Mouse (Mus musculus) forebrain, embryonic 10.5 days (tissue): ENCODE data around the gene Tpt1. TPM values are rescaled to one million over a fixed set of nuclear protein-coding genes. Genes with fewer than 3 reads are reported as not detected.
A peak's percentile ranks its signal among the peaks of the same experiment; 100 is the strongest.

Experiments
- DNase-seq: peaks from one replicate; pipeline ENCODE4 v3.0.0-alpha.2; 2017; ENCODE audit warnings: low spot score; ENCODE audit errors: extremely low spot score
- H3K27ac ChIP-seq: fragments of 300-500 bp; sonication (generic); 2 replicates; pipeline ENCODE4 v1.5.1; 2016; ENCODE audit warnings: mild to moderate bottlenecking
- H3K27me3 ChIP-seq: fragments of 300-500 bp; sonication (generic); 2 replicates; pipeline ENCODE4 v1.6.1; 2016; ENCODE audit warnings: mild to moderate bottlenecking; ENCODE audit not compliant: poor library complexity, severe bottlenecking
- H3K36me3 ChIP-seq: fragments of 300-500 bp; sonication (generic); replicated peaks from 2 replicates; pipeline ENCODE4 v1.6.1; 2016; ENCODE audit warnings: mild to moderate bottlenecking, moderate library complexity
- H3K4me1 ChIP-seq: fragments of 300-500 bp; sonication (generic); 2 replicates; pipeline ENCODE4 v1.6.1; 2016
- H3K4me3 ChIP-seq: fragments of 300-500 bp; sonication (generic); 2 replicates; pipeline ENCODE4 v1.5.1; 2016; ENCODE audit warnings: mild to moderate bottlenecking, moderate library complexity
- H3K9me3 ChIP-seq: fragments of 300-500 bp; sonication (generic); 2 replicates; pipeline ENCODE4 v1.6.1; 2016; ENCODE audit warnings: mild to moderate bottlenecking, moderate library complexity
- WGBS: fragments of 180-500 bp; shearing (Covaris S2); methylation state at CpG from one replicate; pipeline ENCODE4 v1.1.7; 2016; 5-methylcytosine and 5-hydroxymethylcytosine counted together
- polyA plus RNA-seq: library from polyadenylated mRNA; unstranded; fragments of >200 nt; fragmentation: Nextera tagmentation; extraction: Ambion mirVana; gene quantifications from 2 replicates; pipeline ENCODE4 v1.2.1, GENCODE M21; 2016

The Tpt1 gene
- polyA plus RNA-seq, 1 experiment from 2014 or later = 915 TPM

- Histone ChIP-seq H3K27me3 (no peaks in the 10 kb centered on the region; the same call in 1 of the 2 replicates), H3K9me3 (peaks cover 4% of the 10 kb centered on the region; the same call in 1 of the 2 replicates), H3K4me1 (peaks cover 19% of the 10 kb centered on the region), H3K4me3 (peak overlapping the region; percentile 40; the same call in 1 of the 2 replicates), H3K27ac (peak overlapping the region; percentile 36; the same call in 1 of the 2 replicates), H3K36me3 (no peaks in the 10 kb centered on the region)
- no peak for DNase-seq
- 79% methylated on average over 14 of the region's 14 CpGs for WGBS
Observed at GRCm38 (mm10) chr14:75869769-75870363, 25.0 kb downstream of the Tpt1 start.

GRCm38 (mm10) chr14:75870631-75871030 lies 25.7 kb downstream of the Tpt1 start:
- Histone ChIP-seq H3K36me3 (no peaks in the 10 kb centered on the region), H3K4me3 (peak overlapping the region; percentile 40), H3K27me3 (peaks cover 7% of the 10 kb centered on the region; the same call in 1 of the 2 replicates), H3K4me1 (peaks cover 25% of the 10 kb centered on the region), H3K27ac (peak overlapping the region; percentile 36; the same call in 1 of the 2 replicates), H3K9me3 (peaks cover 4% of the 10 kb centered on the region; the same call in 1 of the 2 replicates)
- DNase-seq = no peak
- WGBS = 20% methylated on average over 9 of the region's 10 CpGs

GRCm38 (mm10) chr14:75871111-75871510 lies 26.2 kb downstream of the Tpt1 start:
- WGBS = 10% methylated on average over 4 of the region's 5 CpGs
- Histone ChIP-seq H3K27ac (peak overlapping the region; percentile 44; the same call in 1 of the 2 replicates), H3K36me3 (no peaks in the 10 kb centered on the region), H3K9me3 (peaks cover 4% of the 10 kb centered on the region; the same call in 1 of the 2 replicates), H3K27me3 (peaks cover 10% of the 10 kb centered on the region; the same call in 1 of the 2 replicates), H3K4me1 (peaks cover 29% of the 10 kb centered on the region), H3K4me3 (peak overlapping the region; percentile 40)
- DNase-seq = no peak

GRCm38 (mm10) chr14:75871750-75872149 lies 26.9 kb downstream of the Tpt1 start:
- H3K4me3 ChIP-seq = no peak overlapping the region
- WGBS = 84% methylated on average over 4 of the region's 4 CpGs

GRCm38 (mm10) chr14:75873612-75874011 lies 28.7 kb downstream of the Tpt1 start:
- peaks cover 39% of the 10 kb centered on the region for H3K4me1 ChIP-seq
- H3K27me3 ChIP-seq = 0 out of 2 replicates have a peak, but pooled peaks cover 10% of the 10 kb centered on the region
- DNase-seq = no peak
- 96% methylated on average over 9 of the region's 9 CpGs for WGBS
- no peak overlapping the region for H3K4me3 ChIP-seq
- H3K9me3 ChIP-seq = peaks cover 4% of the 10 kb centered on the region; the same call in 1 of the 2 replicates
- H3K36me3 ChIP-seq = no peaks in the 10 kb centered on the region
- H3K27ac ChIP-seq = no peak overlapping the region

More at GRCm38 (mm10) chr14:75871750-75872149, 26.9 kb downstream of the Tpt1 start:
- Histone ChIP-seq H3K9me3 (peaks cover 4% of the 10 kb centered on the region; the same call in 1 of the 2 replicates), H3K36me3 (no peaks in the 10 kb centered on the region), H3K27me3 (0 out of 2 replicates have a peak, but pooled peaks cover 10% of the 10 kb centered on the region), H3K27ac (no peak overlapping the region), H3K4me1 (peaks cover 36% of the 10 kb centered on the region)
- DNase-seq = no peak

GRCm38 (mm10) chr14:75876320-75877043 lies 31.6 kb downstream of the Tpt1 start:
- DNase-seq = peak; percentile 88
- Histone ChIP-seq H3K27ac (peak overlapping the region; percentile 71), H3K4me3 (peak overlapping the region; percentile 35), H3K9me3 (peaks cover 4% of the 10 kb centered on the region; the same call in 1 of the 2 replicates), H3K36me3 (no peaks in the 10 kb centered on the region), H3K27me3 (0 out of 2 replicates have a peak, but pooled peaks cover 10% of the 10 kb centered on the region), H3K4me1 (peaks cover 32% of the 10 kb centered on the region)
- 14% methylated on average over 21 of the region's 21 CpGs for WGBS

GRCm38 (mm10) chr14:75877297-75877696 lies 32.4 kb downstream of the Tpt1 start:
- 0 out of 2 replicates have a peak, but pooled peaks cover 10% of the 10 kb centered on the region for H3K27me3 ChIP-seq
- H3K4me3 ChIP-seq = no peak overlapping the region
- no peak for DNase-seq
- no peaks in the 10 kb centered on the region for H3K36me3 ChIP-seq
- WGBS = 85% methylated on average over 3 of the region's 3 CpGs
- H3K27ac ChIP-seq = no peak overlapping the region
- no peaks in the 10 kb centered on the region for H3K9me3 ChIP-seq
- peaks cover 40% of the 10 kb centered on the region for H3K4me1 ChIP-seq

GRCm38 (mm10) chr14:75878980-75879379 lies 34.1 kb downstream of the Tpt1 start:
- 23% methylated on average over 8 of the region's 8 CpGs for WGBS
- Histone ChIP-seq H3K36me3 (no peaks in the 10 kb centered on the region), H3K4me1 (peaks cover 53% of the 10 kb centered on the region), H3K27me3 (0 out of 2 replicates have a peak, but pooled peaks cover 10% of the 10 kb centered on the region), H3K4me3 (peak overlapping the region; percentile 1; the same call in 1 of the 2 replicates), H3K27ac (peak overlapping the region; percentile 30; the same call in 1 of the 2 replicates), H3K9me3 (no peaks in the 10 kb centered on the region)
- peak; percentile 40 for DNase-seq

GRCm38 (mm10) chr14:75881856-75882255 lies 37.0 kb downstream of the Tpt1 start:
- Histone ChIP-seq H3K9me3 (no peaks in the 10 kb centered on the region), H3K4me1 (peaks cover 35% of the 10 kb centered on the region), H3K4me3 (no peak overlapping the region), H3K27ac (peak overlapping the region; percentile 65; the same call in 1 of the 2 replicates), H3K36me3 (no peaks in the 10 kb centered on the region), H3K27me3 (no peaks in the 10 kb centered on the region)
- no peak for DNase-seq
- WGBS = 36% methylated on average over 4 of the region's 4 CpGs

- peaks cover 33% of the 10 kb centered on the region for H3K4me1 ChIP-seq
- no peak overlapping the region for H3K27ac ChIP-seq
- WGBS = 73% methylated on average over 5 of the region's 5 CpGs
- DNase-seq = no peak
- no peak overlapping the region for H3K4me3 ChIP-seq
- no peaks in the 10 kb centered on the region for H3K27me3 ChIP-seq
- no peaks in the 10 kb centered on the region for H3K9me3 ChIP-seq
- no peaks in the 10 kb centered on the region for H3K36me3 ChIP-seq
Observed at GRCm38 (mm10) chr14:75883330-75883729, 38.4 kb downstream of the Tpt1 start.

- H3K4me1 ChIP-seq = peaks cover 28% of the 10 kb centered on the region
- no peaks in the 10 kb centered on the region for H3K36me3 ChIP-seq
- H3K4me3 ChIP-seq = no peak overlapping the region
- no peak overlapping the region for H3K27ac ChIP-seq
- 79% methylated on average over 5 of the region's 5 CpGs for WGBS
- no peaks in the 10 kb centered on the region for H3K9me3 ChIP-seq
- no peaks in the 10 kb centered on the region for H3K27me3 ChIP-seq
- DNase-seq = no peak
Observed at GRCm38 (mm10) chr14:75883873-75884272, 39.0 kb downstream of the Tpt1 start.

- 90% methylated on average over 9 of the region's 9 CpGs for WGBS
- H3K36me3 ChIP-seq = peaks cover 30% of the 10 kb centered on the region
- DNase-seq = no peak
Observed at GRCm38 (mm10) chr14:75892118-75892517, 47.2 kb downstream of the Tpt1 start.

More at GRCm38 (mm10) chr14:75892118-75892517, 47.2 kb downstream of the Tpt1 start:
- no peak overlapping the region for H3K27ac ChIP-seq
- H3K9me3 ChIP-seq = no peaks in the 10 kb centered on the region
- no peaks in the 10 kb centered on the region for H3K4me1 ChIP-seq
- no peak overlapping the region for H3K4me3 ChIP-seq
- H3K27me3 ChIP-seq = no peaks in the 10 kb centered on the region
